Mouse (Mus musculus) olfactory bulb, adult 2 months (tissue): ENCODE results near the gene Rgs6.

Experiments used
- CTCF ChIP-seq: fragments of 200-500 bp; IDR thresholded peaks from 2 replicates; pipeline ENCODE4 v1.5.1; 2012; ENCODE audit warnings: low read depth, mild to moderate bottlenecking, low read length, moderate library complexity; ENCODE audit not compliant: insufficient read depth
- POLR2A ChIP-seq: fragments of 200-500 bp; IDR thresholded peaks from 2 replicates; pipeline ENCODE4 v1.6.1; 2012; ENCODE audit warnings: mild to moderate bottlenecking, low read depth, low read length, moderate library complexity; ENCODE audit not compliant: insufficient read depth

DNA sequence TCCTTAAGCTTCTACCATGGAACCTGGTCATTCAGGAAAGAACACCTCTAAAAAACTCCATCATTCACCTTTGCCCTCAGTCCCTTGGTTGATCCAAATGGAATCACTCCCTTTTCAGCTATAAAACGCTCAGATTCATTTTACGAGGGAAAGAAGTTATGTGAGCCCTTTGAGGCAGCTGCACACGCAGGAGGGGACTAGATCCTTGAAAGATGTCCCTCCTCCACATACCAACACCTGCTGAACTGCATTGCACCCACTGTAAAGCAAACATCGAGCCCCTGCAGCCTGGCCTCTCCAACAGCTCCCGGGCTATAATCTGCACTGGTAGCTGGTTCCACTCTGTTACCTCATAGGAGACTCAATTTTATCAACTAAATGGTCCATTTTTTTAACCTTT is 482.8 kb downstream of the Rgs6 start:
- TF ChIP-seq CTCF, result no peak
- no peak for TF ChIP-seq POLR2A
